Mouse (Mus musculus) cerebellum, adult 2 months (tissue): Measurements from ENCODE around the gene Cfap299.

Experiments
- CTCF ChIP-seq: fragments of 200-500 bp; IDR thresholded peaks from 2 replicates; pipeline ENCODE4 v1.5.1; 2011; ENCODE audit warnings: low read depth, mild to moderate bottlenecking, control low read depth, low read length, moderate library complexity, borderline replicate concordance; ENCODE audit not compliant: insufficient read depth
- POLR2A ChIP-seq: fragments of 200-500 bp; IDR thresholded peaks from 2 replicates; pipeline ENCODE4 v1.6.1; 2011; ENCODE audit warnings: low read length, control low read depth, borderline replicate concordance; ENCODE audit not compliant: insufficient read depth

DNA sequence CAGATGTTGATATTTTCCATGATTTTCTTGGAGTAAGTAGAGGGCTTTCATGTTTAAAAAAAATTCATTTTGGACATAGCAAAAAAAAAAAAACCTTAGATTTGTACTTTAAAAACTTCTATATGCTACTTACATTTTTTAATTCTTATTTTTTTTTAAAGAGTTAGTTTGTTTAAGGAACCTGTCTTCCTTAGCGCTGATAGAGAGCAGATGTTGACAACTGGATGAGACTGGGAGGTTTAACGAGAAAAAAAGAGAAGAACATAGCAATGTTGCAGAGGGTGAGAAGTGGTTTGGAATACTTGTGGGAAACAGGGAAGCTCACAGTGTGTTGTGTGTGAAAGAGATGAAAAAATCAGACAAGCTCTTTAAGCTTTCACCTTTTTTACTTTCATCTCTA, 191.0 kb downstream of the Cfap299 start:
- TF ChIP-seq POLR2A (no peak), CTCF (no peak)
